Mouse (Mus musculus) cerebellum, adult (tissue): ENCODE data around the gene Zfp882.
"Not testable (repeated sequence)": the region's sequence is repeated elsewhere in the genome, so short reads cannot be mapped to it uniquely, and the experiment has no call there.

Source experiments
- ATAC-seq: cut with Nextera tagmentation; 2 replicates; pipeline ENCODE4 v1.9.2; 2017; ENCODE audit warnings: mild to moderate bottlenecking, moderate library complexity, mixed read lengths; ENCODE audit not compliant: insufficient number of reproducible peaks, low FRiP score, low TSS enrichment

The Zfp882 gene

GRCm38 (mm10) chr8:71951436-71952161 lies 43.2 kb downstream of the Zfp882 start:
- no peak for ATAC-seq

GRCm38 (mm10) chr8:71952489-71952888 lies 44.1 kb downstream of the Zfp882 start:
- ATAC-seq = no peak

GRCm38 (mm10) chr8:71952961-71953700 lies 44.7 kb downstream of the Zfp882 start:
- not testable (repeated sequence) for ATAC-seq

GRCm38 (mm10) chr8:71954666-71955065 lies 46.3 kb downstream of the Zfp882 start:
- ATAC-seq = no peak

GRCm38 (mm10) chr8:71960483-71960882 lies 52.1 kb downstream of the Zfp882 start:
- ATAC-seq = no peak

- ATAC-seq = no peak
Measured at GRCm38 (mm10) chr8:71961796-71962195, 53.4 kb downstream of the Zfp882 start.

GRCm38 (mm10) chr8:71964051-71964450 lies 55.6 kb downstream of the Zfp882 start:
- ATAC-seq = no peak

GRCm38 (mm10) chr8:71965166-71965565 lies 56.8 kb downstream of the Zfp882 start:
- no peak for ATAC-seq
